Mouse (Mus musculus) neural tube, embryonic 14.5 days (tissue): ENCODE data around the gene 1700020N01Rik. TPM values are rescaled to one million over a fixed set of nuclear protein-coding genes. Genes with fewer than 3 reads are reported as not detected.

Experiments used
- ATAC-seq: fragments of 200-750 bp; cut with Nextera tagmentation; 2 replicates; pipeline ENCODE4 v1.8.0; 2017; ENCODE audit warnings: low read depth, mild to moderate bottlenecking, moderate TSS enrichment, moderate library complexity
- H3K27ac ChIP-seq: fragments of 300-500 bp; sonication (generic); 2 replicates; pipeline ENCODE4 v1.5.1; 2014; ENCODE audit warnings: low read depth, mild to moderate bottlenecking, control low read depth, low read length, moderate library complexity, mixed read lengths
- H3K27me3 ChIP-seq: fragments of 300-500 bp; sonication (generic); 2 replicates; pipeline ENCODE4 v1.6.1; 2014; ENCODE audit warnings: low read length; ENCODE audit not compliant: control insufficient read depth, insufficient read depth
- H3K36me3 ChIP-seq: fragments of 300-500 bp; sonication (generic); 2 replicates; pipeline ENCODE4 v1.6.1; 2014; ENCODE audit warnings: low read length, mixed read lengths; ENCODE audit not compliant: control insufficient read depth, insufficient read depth
- H3K4me1 ChIP-seq: fragments of 300-500 bp; sonication (generic); 2 replicates; pipeline ENCODE4 v1.6.1; 2014; ENCODE audit warnings: low read length; ENCODE audit not compliant: control insufficient read depth, insufficient read depth
- H3K4me2 ChIP-seq: fragments of 300-500 bp; sonication (generic); 2 replicates; pipeline ENCODE4 v1.6.1; 2014; ENCODE audit warnings: mild to moderate bottlenecking, low read depth, low read length, control low read depth
- H3K4me3 ChIP-seq: fragments of 300-500 bp; sonication (generic); 2 replicates; pipeline ENCODE4 v1.5.1; 2014; ENCODE audit warnings: low read depth, low read length, control low read depth, mixed read lengths
- H3K9ac ChIP-seq: fragments of 300-500 bp; sonication (generic); replicated peaks from 2 replicates; pipeline ENCODE4 v1.6.1; 2014; ENCODE audit warnings: low read depth, mild to moderate bottlenecking, control low read depth, low read length, mixed read lengths
- H3K9me3 ChIP-seq: fragments of 300-500 bp; sonication (generic); 2 replicates; pipeline ENCODE4 v1.6.1; 2016; ENCODE audit warnings: low read length; ENCODE audit not compliant: control insufficient read depth
- WGBS: fragments of 180-500 bp; shearing (Covaris S2); extraction: QIAGEN DNeasy Blood & Tissue Kit; methylation state at CpG from one replicate; pipeline ENCODE4 v1.1.7; 2014; 5-methylcytosine and 5-hydroxymethylcytosine counted together
- polyA plus RNA-seq: library from polyadenylated mRNA; unstranded; fragments of >200 nt; fragmentation: Nextera tagmentation; extraction: Ambion mirVana; gene quantifications from 2 replicates; pipeline ENCODE4 v1.2.1, GENCODE M21; 2014

1700020N01Rik gene
- polyA plus RNA-seq, 1 experiment from 2014 or later = not detected

DNA sequence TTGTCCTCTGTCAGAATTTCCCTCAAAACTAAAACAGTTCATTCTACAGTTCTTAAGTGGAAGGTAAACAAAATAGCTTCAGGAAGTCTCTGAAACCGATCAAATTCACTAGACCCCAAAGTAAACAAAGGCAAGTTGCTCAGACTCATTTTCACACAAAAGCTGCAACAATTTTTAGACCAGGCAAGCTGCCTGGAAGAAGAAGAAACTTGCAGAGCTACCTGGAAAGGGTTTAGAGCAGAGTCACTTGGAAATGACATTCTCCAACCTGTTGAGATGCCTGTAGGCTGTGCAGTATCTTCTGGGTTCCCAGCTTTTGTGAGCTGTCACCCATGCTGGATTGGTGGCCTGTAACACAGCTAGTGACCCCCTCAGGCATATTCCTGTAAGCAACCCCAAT lies 11.4 kb upstream of the 1700020N01Rik start:
- Histone ChIP-seq H3K9me3 (no peaks in the 10 kb centered on the region), H3K4me1 (no peaks in the 10 kb centered on the region), H3K9ac (no peak overlapping the region), H3K36me3 (no peaks in the 10 kb centered on the region), H3K27ac (no peak overlapping the region), H3K4me2 (no peak overlapping the region), H3K4me3 (no peak overlapping the region), H3K27me3 (no peaks in the 10 kb centered on the region)
- no peak for ATAC-seq
- 95% methylated on average over 1 of the region's 1 CpGs for WGBS

DNA sequence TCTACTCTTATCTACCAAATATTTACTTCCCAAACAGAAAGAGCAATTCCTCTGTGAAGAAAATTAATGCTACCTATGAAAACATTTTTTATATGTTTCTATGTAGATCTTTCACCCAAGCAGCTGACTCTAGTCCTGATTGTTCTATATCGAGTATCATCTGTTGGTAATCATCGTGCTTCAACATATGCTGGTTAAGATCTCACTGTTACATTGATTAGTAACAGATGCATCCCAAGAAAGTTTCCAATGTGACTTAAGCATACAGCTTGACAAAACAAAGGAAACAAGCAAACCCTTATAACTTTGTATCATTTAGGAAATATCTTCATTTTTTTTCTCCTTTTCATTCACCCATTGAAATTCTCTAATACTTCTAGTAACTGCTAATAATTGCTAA lies 5.9 kb upstream of the 1700020N01Rik start:
- no peak overlapping the region for H3K4me2 ChIP-seq
- H3K9me3 ChIP-seq = no peaks in the 10 kb centered on the region
- no peaks in the 10 kb centered on the region for H3K27me3 ChIP-seq
- H3K4me3 ChIP-seq = no peak overlapping the region
- ATAC-seq = no peak
- no peaks in the 10 kb centered on the region for H3K4me1 ChIP-seq
- H3K9ac ChIP-seq = no peak overlapping the region
- H3K27ac ChIP-seq = no peak overlapping the region
- 95% methylated on average over 2 of the region's 2 CpGs for WGBS
- no peaks in the 10 kb centered on the region for H3K36me3 ChIP-seq

DNA sequence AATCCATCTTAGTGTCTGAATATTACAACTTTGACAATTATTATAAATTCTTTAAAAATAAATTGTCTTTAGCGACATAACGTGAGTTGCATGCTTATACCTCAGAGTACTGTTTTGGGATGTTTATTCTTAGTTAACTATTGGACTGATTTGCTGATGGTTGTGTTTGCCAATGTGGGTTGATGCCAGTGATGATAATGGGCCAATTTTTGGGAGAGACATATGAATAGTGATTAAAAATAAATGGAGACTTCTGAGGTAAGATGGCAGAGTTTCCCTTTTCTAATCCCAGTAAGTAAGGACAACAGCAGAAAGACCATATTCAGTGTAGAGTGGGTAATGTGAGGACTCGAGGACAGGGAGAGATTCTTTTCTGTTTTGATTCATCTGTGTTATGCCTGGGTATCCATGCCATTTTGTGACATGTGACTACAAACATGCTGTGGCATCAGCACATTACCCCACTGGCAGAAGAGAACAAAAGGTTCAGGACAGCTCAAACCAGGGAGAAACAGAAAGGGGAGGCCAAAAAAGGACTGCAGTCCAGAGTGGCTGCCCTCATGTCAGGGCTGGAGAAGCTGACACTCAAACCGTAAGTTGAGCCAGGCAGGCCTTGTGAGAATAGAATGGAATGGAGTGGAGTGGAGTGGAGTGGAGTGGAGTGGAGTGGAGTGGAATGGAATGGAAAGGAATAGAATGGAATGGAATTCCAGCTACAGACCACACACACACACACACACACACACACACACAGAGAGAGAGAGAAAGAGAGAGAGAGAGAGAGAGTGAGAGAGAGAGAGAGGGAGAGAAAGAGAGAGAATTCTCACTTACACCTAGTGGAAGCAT lies 4.7 kb upstream of the 1700020N01Rik start:
- H3K27me3 ChIP-seq = no peaks in the 10 kb centered on the region
- no peak overlapping the region for H3K4me3 ChIP-seq
- H3K4me2 ChIP-seq = no peak overlapping the region
- no peak overlapping the region for H3K27ac ChIP-seq
- no peak for ATAC-seq
- H3K9me3 ChIP-seq = no peaks in the 10 kb centered on the region
- H3K36me3 ChIP-seq = no peaks in the 10 kb centered on the region
- H3K4me1 ChIP-seq = no peaks in the 10 kb centered on the region
- H3K9ac ChIP-seq = no peak overlapping the region
- WGBS = 94% methylated on average over 4 of the region's 4 CpGs

- Histone ChIP-seq H3K27me3 (no peaks in the 10 kb centered on the region), H3K4me1 (no peaks in the 10 kb centered on the region), H3K9me3 (no peaks in the 10 kb centered on the region), H3K4me3 (no peak overlapping the region), H3K9ac (no peak overlapping the region), H3K4me2 (no peak overlapping the region), H3K27ac (no peak overlapping the region), H3K36me3 (no peaks in the 10 kb centered on the region)
- no peak for ATAC-seq
- WGBS = 39% methylated on average over 5 of the region's 5 CpGs
Measured at GRCm38 (mm10) chr10:21600931-21601330, 8.0 kb downstream of the 1700020N01Rik start.

GRCm38 (mm10) chr10:21604476-21604875 lies 11.5 kb downstream of the 1700020N01Rik start:
- Histone ChIP-seq H3K27ac (no peak overlapping the region), H3K27me3 (no peaks in the 10 kb centered on the region), H3K9me3 (no peaks in the 10 kb centered on the region), H3K9ac (no peak overlapping the region), H3K4me1 (no peaks in the 10 kb centered on the region), H3K4me3 (no peak overlapping the region), H3K36me3 (no peaks in the 10 kb centered on the region), H3K4me2 (no peak overlapping the region)
- 79% methylated on average over 8 of the region's 8 CpGs for WGBS
- ATAC-seq = no peak

GRCm38 (mm10) chr10:21605011-21605571 lies 12.1 kb downstream of the 1700020N01Rik start:
- Histone ChIP-seq H3K9ac (no peak overlapping the region), H3K36me3 (no peaks in the 10 kb centered on the region), H3K9me3 (no peaks in the 10 kb centered on the region), H3K27ac (no peak overlapping the region), H3K4me3 (no peak overlapping the region), H3K4me1 (no peaks in the 10 kb centered on the region), H3K4me2 (no peak overlapping the region), H3K27me3 (no peaks in the 10 kb centered on the region)
- WGBS = 49% methylated on average over 4 of the region's 4 CpGs
- ATAC-seq = peak; percentile 41; the same call in 1 of the 2 replicates

GRCm38 (mm10) chr10:21605601-21606000 lies 12.7 kb downstream of the 1700020N01Rik start:
- H3K4me1 ChIP-seq = no peaks in the 10 kb centered on the region
- no peak overlapping the region for H3K9ac ChIP-seq
- no peaks in the 10 kb centered on the region for H3K9me3 ChIP-seq
- H3K27ac ChIP-seq = no peak overlapping the region
- no peak overlapping the region for H3K4me3 ChIP-seq
- H3K27me3 ChIP-seq = no peaks in the 10 kb centered on the region
- H3K36me3 ChIP-seq = no peaks in the 10 kb centered on the region
- ATAC-seq = 0 out of 2 replicates have a peak, but pooled peaks have one; percentile 48
- no peak overlapping the region for H3K4me2 ChIP-seq
- WGBS = 67% methylated on average over 5 of the region's 5 CpGs

DNA sequence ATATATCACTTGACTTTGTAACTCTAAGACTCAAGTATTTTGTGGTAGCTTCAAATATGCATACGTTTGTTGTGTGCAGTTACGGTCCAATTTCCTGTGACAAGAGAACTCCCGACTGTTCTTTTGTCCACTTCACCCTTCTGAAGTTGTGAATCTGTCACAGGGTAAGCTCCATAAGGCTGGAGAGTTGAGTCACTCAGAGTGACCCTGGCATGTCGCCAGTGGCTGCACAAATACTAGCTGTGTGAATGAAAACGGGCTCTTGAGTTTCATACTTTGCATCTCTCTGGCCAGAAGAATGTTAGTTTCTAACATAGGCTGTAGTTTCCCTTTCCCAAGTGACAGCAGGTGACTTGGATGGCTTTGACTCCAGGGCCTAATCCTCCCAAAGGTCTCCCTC lies 14.0 kb downstream of the 1700020N01Rik start:
- 42% methylated on average over 5 of the region's 5 CpGs for WGBS
- H3K9me3 ChIP-seq = no peaks in the 10 kb centered on the region

DNA sequence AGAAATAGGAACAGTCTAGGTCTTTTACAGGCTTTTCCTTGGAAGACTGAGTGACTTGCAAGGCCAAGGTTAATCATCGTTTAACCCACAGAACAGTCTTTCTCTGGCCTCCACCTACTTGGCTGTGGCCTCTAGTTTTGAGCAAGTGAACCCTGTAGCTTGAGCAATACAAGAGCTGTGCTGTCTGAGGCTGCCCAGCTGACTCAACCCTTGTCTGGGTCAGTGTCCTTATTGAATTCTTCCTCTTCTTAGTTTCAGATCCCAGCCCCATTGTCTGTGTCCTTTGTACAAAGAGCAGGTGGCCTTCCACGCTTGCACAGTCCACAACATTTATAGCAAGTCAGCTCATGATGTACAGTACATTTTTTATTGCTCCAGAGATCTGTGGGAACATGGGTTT lies 16.6 kb downstream of the 1700020N01Rik start:
- Histone ChIP-seq H3K36me3 (no peaks in the 10 kb centered on the region), H3K4me1 (no peaks in the 10 kb centered on the region), H3K9me3 (no peaks in the 10 kb centered on the region), H3K9ac (no peak overlapping the region), H3K4me3 (no peak overlapping the region), H3K27me3 (no peaks in the 10 kb centered on the region), H3K4me2 (no peak overlapping the region), H3K27ac (no peak overlapping the region)
- ATAC-seq = no peak
- 72% methylated on average over 2 of the region's 2 CpGs for WGBS

More for the DNA sequence above, 14.0 kb downstream of the 1700020N01Rik start:
- ATAC-seq = no peak
- H3K4me3 ChIP-seq = no peak overlapping the region
- no peaks in the 10 kb centered on the region for H3K4me1 ChIP-seq
- no peaks in the 10 kb centered on the region for H3K27me3 ChIP-seq
- H3K36me3 ChIP-seq = no peaks in the 10 kb centered on the region
- H3K27ac ChIP-seq = no peak overlapping the region
- no peak overlapping the region for H3K4me2 ChIP-seq
- no peak overlapping the region for H3K9ac ChIP-seq
